Mouse (Mus musculus): Measurements from ENCODE around the gene Fam208a. TPM values are rescaled to one million over a fixed set of nuclear protein-coding genes. Genes with fewer than 3 reads are reported as not detected.
A peak's percentile ranks its signal among the peaks of the same experiment; 100 is the strongest.

Fam208a gene
- polyA plus RNA-seq, 1 experiment from 2014 or later = 23.9 TPM

- Histone ChIP-seq H3K9me3 (peaks cover 9% of the 10 kb centered on the region; the same call in 1 of the 2 replicates), H3K27me3 (no peaks in the 10 kb centered on the region), H3K4me3 (replicated peaks) (no peak overlapping the region), H3K4me1 (replicated peaks) (peaks cover 5% of the 10 kb centered on the region; the same call in 1 of the 2 replicates), H3K4me2 (no peak overlapping the region), H3K36me3 (no peaks in the 10 kb centered on the region), H3K9ac (replicated peaks) (no peak overlapping the region), H3K27ac (no peak overlapping the region)
- ATAC-seq (ENCODE audit: insufficient number of reproducible peaks, insufficient read depth, low FRiP score, low TSS enrichment, low read depth) = no peak; the same call in 1 of the 2 replicates
- WGBS = 44% methylated on average over 4 of the region's 4 CpGs
These were observed 14.7 kb upstream of the Fam208a start for GRCm38 (mm10) chr14:27413961-27414360.

DNA sequence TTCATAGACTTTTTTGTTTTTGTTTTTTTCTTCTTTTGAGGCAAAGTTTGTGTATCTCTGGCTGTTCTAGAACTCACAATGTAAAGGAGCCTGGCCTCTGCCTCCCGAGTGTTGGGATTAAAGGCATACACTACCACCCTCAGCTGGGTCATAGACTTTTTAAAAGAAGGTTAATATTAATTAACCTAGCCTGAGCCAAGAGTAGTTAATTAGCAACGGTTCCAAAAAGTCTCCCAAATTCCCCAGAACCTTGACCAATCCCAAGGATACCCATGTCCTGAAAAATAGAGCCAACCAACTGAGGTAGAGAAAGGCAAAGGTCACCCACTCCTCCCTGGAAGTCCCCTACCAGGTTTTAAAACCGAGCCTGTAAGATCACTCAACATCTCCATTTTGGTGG is 7.8 kb upstream of the Fam208a start:
- no peak for ATAC-seq (ENCODE audit: insufficient number of reproducible peaks, insufficient read depth, low FRiP score, low TSS enrichment, low read depth)
- Histone ChIP-seq H3K36me3 (no peaks in the 10 kb centered on the region), H3K27ac (no peak overlapping the region), H3K9me3 (peaks cover 14% of the 10 kb centered on the region; the same call in 1 of the 2 replicates), H3K27me3 (no peaks in the 10 kb centered on the region), H3K4me2 (no peak overlapping the region), H3K4me1 (replicated peaks) (no peaks in the 10 kb centered on the region), H3K9ac (replicated peaks) (no peak overlapping the region), H3K4me3 (replicated peaks) (no peak overlapping the region)
- WGBS = 63% methylated on average over 3 of the region's 3 CpGs

- H3K27me3 ChIP-seq = no peaks in the 10 kb centered on the region
- no peak overlapping the region for H3K4me2 ChIP-seq
- H3K9me3 ChIP-seq = peaks cover 15% of the 10 kb centered on the region; the same call in 1 of the 2 replicates
- WGBS = 94% methylated on average over 1 of the region's 1 CpGs
- H3K4me3 ChIP-seq (replicated peaks) = no peak overlapping the region
- H3K4me1 ChIP-seq (replicated peaks) = no peaks in the 10 kb centered on the region
- no peaks in the 10 kb centered on the region for H3K36me3 ChIP-seq
- no peak for ATAC-seq (ENCODE audit: insufficient number of reproducible peaks, insufficient read depth, low FRiP score, low TSS enrichment, low read depth)
- no peak overlapping the region for H3K9ac ChIP-seq (replicated peaks)
- H3K27ac ChIP-seq = no peak overlapping the region
These were observed 6.3 kb upstream of the Fam208a start for GRCm38 (mm10) chr14:27422301-27422700.

DNA sequence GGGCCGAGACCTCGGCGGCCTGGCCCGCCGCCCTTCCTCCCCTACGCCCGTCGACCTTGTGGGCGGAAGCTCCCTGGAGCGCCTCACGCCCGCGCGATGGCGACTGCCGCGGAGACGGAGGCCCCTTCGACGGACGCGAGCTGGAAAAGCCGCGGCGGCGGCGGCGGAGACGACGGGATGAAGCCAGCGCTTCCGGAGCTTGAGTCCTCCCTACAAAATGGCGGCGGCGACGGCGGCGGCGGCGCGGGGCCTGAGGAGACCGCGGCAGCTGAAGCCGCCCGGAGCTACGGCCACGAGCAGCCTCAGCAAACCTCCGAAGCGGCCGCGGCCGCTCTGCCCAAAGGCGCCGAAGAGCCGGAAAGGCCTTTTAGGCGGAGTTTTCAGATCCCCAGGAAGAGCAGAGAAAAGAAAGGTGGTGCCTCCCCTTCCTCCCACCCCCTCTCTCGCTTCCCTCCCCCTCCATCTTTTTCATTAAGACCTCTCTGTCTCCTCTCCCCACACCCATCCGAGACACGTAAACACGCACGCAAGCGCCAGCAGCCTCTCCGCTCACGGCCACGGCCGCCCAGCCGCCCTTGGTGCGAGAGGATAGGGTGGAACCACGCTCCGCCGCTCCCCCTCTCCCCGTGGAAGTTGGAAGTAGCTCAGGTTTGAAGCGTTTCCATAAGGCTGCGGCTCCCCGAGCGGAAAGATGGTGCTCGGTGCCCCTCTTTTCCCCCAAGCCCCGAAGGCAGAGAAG is 508 bp downstream of the Fam208a start:
- H3K4me3 ChIP-seq (replicated peaks) = peak overlapping the region; percentile 68
- H3K4me1 ChIP-seq (replicated peaks) = 0 out of 2 replicates have a peak, but pooled peaks cover 3% of the 10 kb centered on the region
- peaks cover 22% of the 10 kb centered on the region for H3K9me3 ChIP-seq
- peaks cover 22% of the 10 kb centered on the region for H3K36me3 ChIP-seq
- peak overlapping the region; percentile 93 for H3K9ac ChIP-seq (replicated peaks)
- ATAC-seq (ENCODE audit: insufficient number of reproducible peaks, insufficient read depth, low FRiP score, low TSS enrichment, low read depth) = peak; percentile 87
- H3K27me3 ChIP-seq = no peaks in the 10 kb centered on the region
- WGBS = under 1% methylated on average over 70 of the region's 78 CpGs
- peak overlapping the region; percentile 76 for H3K4me2 ChIP-seq
- peak overlapping the region; percentile 99 for H3K27ac ChIP-seq

- no peak for ATAC-seq (ENCODE audit: insufficient number of reproducible peaks, insufficient read depth, low FRiP score, low TSS enrichment, low read depth)
- Histone ChIP-seq H3K4me1 (replicated peaks) (0 out of 2 replicates have a peak, but pooled peaks cover 3% of the 10 kb centered on the region), H3K4me2 (peak overlapping the region; percentile 76; the same call in 1 of the 2 replicates), H3K27ac (no peak overlapping the region), H3K4me3 (replicated peaks) (no peak overlapping the region), H3K9ac (replicated peaks) (no peak overlapping the region), H3K27me3 (no peaks in the 10 kb centered on the region), H3K36me3 (peaks cover 30% of the 10 kb centered on the region), H3K9me3 (peaks cover 15% of the 10 kb centered on the region)
- 94% methylated on average over 4 of the region's 4 CpGs for WGBS
These were observed 1.6 kb downstream of the Fam208a start for GRCm38 (mm10) chr14:27430280-27430679.

- no peak overlapping the region for H3K4me2 ChIP-seq
- H3K36me3 ChIP-seq = peaks cover 43% of the 10 kb centered on the region
- H3K4me1 ChIP-seq (replicated peaks) = 0 out of 2 replicates have a peak, but pooled peaks cover 3% of the 10 kb centered on the region
- 98% methylated on average over 2 of the region's 2 CpGs for WGBS
- no peak for ATAC-seq (ENCODE audit: insufficient number of reproducible peaks, insufficient read depth, low FRiP score, low TSS enrichment, low read depth)
- H3K9me3 ChIP-seq = peaks cover 15% of the 10 kb centered on the region
- H3K27me3 ChIP-seq = no peaks in the 10 kb centered on the region
- H3K4me3 ChIP-seq (replicated peaks) = no peak overlapping the region
- no peak overlapping the region for H3K9ac ChIP-seq (replicated peaks)
- H3K27ac ChIP-seq = no peak overlapping the region
These were observed 3.4 kb downstream of the Fam208a start for GRCm38 (mm10) chr14:27432064-27432463.

- no peak for ATAC-seq (ENCODE audit: insufficient number of reproducible peaks, insufficient read depth, low FRiP score, low TSS enrichment, low read depth)
- no peak overlapping the region for H3K9ac ChIP-seq (replicated peaks)
- no peaks in the 10 kb centered on the region for H3K4me1 ChIP-seq (replicated peaks)
- no peaks in the 10 kb centered on the region for H3K27me3 ChIP-seq
- no peak overlapping the region for H3K4me3 ChIP-seq (replicated peaks)
- H3K36me3 ChIP-seq = peaks cover 46% of the 10 kb centered on the region
- no peak overlapping the region for H3K4me2 ChIP-seq
- 98% methylated on average over 1 of the region's 1 CpGs for WGBS
- H3K27ac ChIP-seq = no peak overlapping the region
- H3K9me3 ChIP-seq = 0 out of 2 replicates have a peak, but pooled peaks cover 3% of the 10 kb centered on the region
These were observed 7.5 kb downstream of the Fam208a start for GRCm38 (mm10) chr14:27436116-27436515.

DNA sequence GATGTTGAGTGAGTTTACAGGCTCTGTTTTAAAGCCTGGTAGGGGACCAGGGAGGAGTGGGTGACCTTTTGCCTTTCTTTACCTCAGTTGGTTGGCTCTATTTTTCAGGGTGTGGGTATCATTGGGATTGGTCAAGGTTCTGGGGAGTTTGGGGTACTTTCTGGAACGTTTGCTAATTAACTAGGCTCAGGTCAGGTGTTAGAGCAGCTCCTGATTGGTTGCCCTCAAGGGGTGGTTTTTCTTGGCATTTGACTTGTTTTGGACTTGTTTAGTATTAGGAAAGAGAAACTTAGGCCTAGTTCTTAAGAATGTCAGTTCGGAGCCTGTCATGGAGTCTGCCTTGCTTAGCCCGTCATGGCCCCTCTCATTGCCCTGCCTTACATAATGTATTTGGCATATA is 8.2 kb downstream of the Fam208a start:
- no peak overlapping the region for H3K9ac ChIP-seq (replicated peaks)
- no peaks in the 10 kb centered on the region for H3K4me1 ChIP-seq (replicated peaks)
- no peak for ATAC-seq (ENCODE audit: insufficient number of reproducible peaks, insufficient read depth, low FRiP score, low TSS enrichment, low read depth)
- no peak overlapping the region for H3K27ac ChIP-seq
- WGBS = 88% methylated on average over 3 of the region's 3 CpGs
- H3K4me3 ChIP-seq (replicated peaks) = no peak overlapping the region
- 0 out of 2 replicates have a peak, but pooled peaks cover 3% of the 10 kb centered on the region for H3K9me3 ChIP-seq
- peaks cover 44% of the 10 kb centered on the region for H3K36me3 ChIP-seq
- H3K27me3 ChIP-seq = no peaks in the 10 kb centered on the region
- no peak overlapping the region for H3K4me2 ChIP-seq

GRCm38 (mm10) chr14:27440921-27441320 is 12.3 kb downstream of the Fam208a start:
- H3K36me3 ChIP-seq = peaks cover 47% of the 10 kb centered on the region
- H3K4me2 ChIP-seq = no peak overlapping the region
- ATAC-seq (ENCODE audit: insufficient number of reproducible peaks, insufficient read depth, low FRiP score, low TSS enrichment, low read depth) = no peak
- no peaks in the 10 kb centered on the region for H3K27me3 ChIP-seq
- no peaks in the 10 kb centered on the region for H3K4me1 ChIP-seq (replicated peaks)
- H3K4me3 ChIP-seq (replicated peaks) = no peak overlapping the region
- H3K9me3 ChIP-seq = no peaks in the 10 kb centered on the region
- H3K27ac ChIP-seq = no peak overlapping the region
- H3K9ac ChIP-seq (replicated peaks) = no peak overlapping the region

- Histone ChIP-seq H3K27ac (no peak overlapping the region), H3K4me2 (no peak overlapping the region), H3K4me1 (replicated peaks) (no peaks in the 10 kb centered on the region), H3K4me3 (replicated peaks) (no peak overlapping the region), H3K9ac (replicated peaks) (no peak overlapping the region), H3K36me3 (peaks cover 55% of the 10 kb centered on the region), H3K27me3 (no peaks in the 10 kb centered on the region), H3K9me3 (no peaks in the 10 kb centered on the region)
- no peak for ATAC-seq (ENCODE audit: insufficient number of reproducible peaks, insufficient read depth, low FRiP score, low TSS enrichment, low read depth)
- WGBS = 94% methylated on average over 2 of the region's 2 CpGs
These were observed 16.2 kb downstream of the Fam208a start for GRCm38 (mm10) chr14:27444851-27445281.

GRCm38 (mm10) chr14:27446963-27447362 is 18.3 kb downstream of the Fam208a start:
- Histone ChIP-seq H3K27me3 (no peaks in the 10 kb centered on the region), H3K9me3 (no peaks in the 10 kb centered on the region), H3K27ac (no peak overlapping the region), H3K4me2 (no peak overlapping the region), H3K9ac (replicated peaks) (no peak overlapping the region), H3K36me3 (peaks cover 63% of the 10 kb centered on the region), H3K4me1 (replicated peaks) (no peaks in the 10 kb centered on the region), H3K4me3 (replicated peaks) (no peak overlapping the region)
- no peak for ATAC-seq (ENCODE audit: insufficient number of reproducible peaks, insufficient read depth, low FRiP score, low TSS enrichment, low read depth)
- 89% methylated on average over 4 of the region's 4 CpGs for WGBS

Data from limb, embryonic 12.5 days (tissue).